Mouse (Mus musculus): Measurements from ENCODE around the gene Alkbh3. TPM values are rescaled to one million over a fixed set of nuclear protein-coding genes. Genes with fewer than 3 reads are reported as not detected.

Gene Alkbh3
- polyA plus RNA-seq, 1 experiment from 2014 or later: 70.0 TPM

- H3K36me3 ChIP-seq (ENCODE audit: control insufficient read depth, insufficient read depth, low read length): no peaks in the 10 kb centered on the region
- WGBS: 2% methylated on average over 37 of the region's 37 CpGs
- peak; percentile 80 for ATAC-seq (ENCODE audit: low read depth)
- peak overlapping the region; percentile 61 for H3K27ac ChIP-seq (ENCODE audit: low read length)
- peaks cover 17% of the 10 kb centered on the region for H3K4me1 ChIP-seq (replicated peaks; ENCODE audit: control insufficient read depth, insufficient read depth, low read length)
- no peaks in the 10 kb centered on the region for H3K9me3 ChIP-seq (ENCODE audit: control insufficient read depth, low read length)
- peak overlapping the region; percentile 91 for H3K4me2 ChIP-seq (ENCODE audit: low read depth, low read length)
- no peaks in the 10 kb centered on the region for H3K27me3 ChIP-seq (ENCODE audit: control insufficient read depth, insufficient read depth, low read depth, low read length)
- peak overlapping the region; percentile 48 for H3K4me3 ChIP-seq (ENCODE audit: low read length)
- H3K9ac ChIP-seq (ENCODE audit: low read length): peak overlapping the region; percentile 71
These were observed 34.0 kb downstream of the Alkbh3 start for GRCm38 (mm10) chr2:93976436-93977252.

GRCm38 (mm10) chr2:93975526-93976435, 34.8 kb downstream of the Alkbh3 start:
- H3K4me3 ChIP-seq (ENCODE audit: low read length): peak overlapping the region; percentile 48
- no peaks in the 10 kb centered on the region for H3K36me3 ChIP-seq (ENCODE audit: control insufficient read depth, insufficient read depth, low read length)
- peak overlapping the region; percentile 71 for H3K9ac ChIP-seq (ENCODE audit: low read length)
- H3K4me1 ChIP-seq (replicated peaks; ENCODE audit: control insufficient read depth, insufficient read depth, low read length): peaks cover 17% of the 10 kb centered on the region
- peak overlapping the region; percentile 61 for H3K27ac ChIP-seq (ENCODE audit: low read length)
- H3K4me2 ChIP-seq (ENCODE audit: low read depth, low read length): peak overlapping the region; percentile 91
- 23% methylated on average over 21 of the region's 21 CpGs for WGBS
- H3K9me3 ChIP-seq (ENCODE audit: control insufficient read depth, low read length): no peaks in the 10 kb centered on the region
- H3K27me3 ChIP-seq (ENCODE audit: control insufficient read depth, insufficient read depth, low read depth, low read length): no peaks in the 10 kb centered on the region
- peak; percentile 6; the same call in 1 of the 2 replicates for ATAC-seq (ENCODE audit: low read depth)

- H3K4me3 ChIP-seq (ENCODE audit: low read length): no peak overlapping the region
- H3K9me3 ChIP-seq (ENCODE audit: control insufficient read depth, low read length): no peaks in the 10 kb centered on the region
- H3K4me1 ChIP-seq (replicated peaks; ENCODE audit: control insufficient read depth, insufficient read depth, low read length): peaks cover 17% of the 10 kb centered on the region
- WGBS: 52% methylated on average over 7 of the region's 7 CpGs
- H3K9ac ChIP-seq (ENCODE audit: low read length): no peak overlapping the region
- no peak for ATAC-seq (ENCODE audit: low read depth)
- no peak overlapping the region for H3K4me2 ChIP-seq (ENCODE audit: low read depth, low read length)
- H3K36me3 ChIP-seq (ENCODE audit: control insufficient read depth, insufficient read depth, low read length): no peaks in the 10 kb centered on the region
- no peaks in the 10 kb centered on the region for H3K27me3 ChIP-seq (ENCODE audit: control insufficient read depth, insufficient read depth, low read depth, low read length)
- H3K27ac ChIP-seq (ENCODE audit: low read length): no peak overlapping the region
These were observed 35.6 kb downstream of the Alkbh3 start for GRCm38 (mm10) chr2:93975041-93975440.

GRCm38 (mm10) chr2:93971647-93972046, 39.0 kb downstream of the Alkbh3 start:
- no peak overlapping the region for H3K4me2 ChIP-seq (ENCODE audit: low read depth, low read length)
- H3K27me3 ChIP-seq (ENCODE audit: control insufficient read depth, insufficient read depth, low read depth, low read length): no peaks in the 10 kb centered on the region
- H3K9me3 ChIP-seq (ENCODE audit: control insufficient read depth, low read length): no peaks in the 10 kb centered on the region
- ATAC-seq (ENCODE audit: low read depth): no peak
- no peak overlapping the region for H3K9ac ChIP-seq (ENCODE audit: low read length)
- H3K36me3 ChIP-seq (ENCODE audit: control insufficient read depth, insufficient read depth, low read length): no peaks in the 10 kb centered on the region
- H3K4me3 ChIP-seq (ENCODE audit: low read length): no peak overlapping the region
- H3K27ac ChIP-seq (ENCODE audit: low read length): no peak overlapping the region
- 61% methylated on average over 3 of the region's 3 CpGs for WGBS
- H3K4me1 ChIP-seq (replicated peaks; ENCODE audit: control insufficient read depth, insufficient read depth, low read length): peaks cover 8% of the 10 kb centered on the region

DNA sequence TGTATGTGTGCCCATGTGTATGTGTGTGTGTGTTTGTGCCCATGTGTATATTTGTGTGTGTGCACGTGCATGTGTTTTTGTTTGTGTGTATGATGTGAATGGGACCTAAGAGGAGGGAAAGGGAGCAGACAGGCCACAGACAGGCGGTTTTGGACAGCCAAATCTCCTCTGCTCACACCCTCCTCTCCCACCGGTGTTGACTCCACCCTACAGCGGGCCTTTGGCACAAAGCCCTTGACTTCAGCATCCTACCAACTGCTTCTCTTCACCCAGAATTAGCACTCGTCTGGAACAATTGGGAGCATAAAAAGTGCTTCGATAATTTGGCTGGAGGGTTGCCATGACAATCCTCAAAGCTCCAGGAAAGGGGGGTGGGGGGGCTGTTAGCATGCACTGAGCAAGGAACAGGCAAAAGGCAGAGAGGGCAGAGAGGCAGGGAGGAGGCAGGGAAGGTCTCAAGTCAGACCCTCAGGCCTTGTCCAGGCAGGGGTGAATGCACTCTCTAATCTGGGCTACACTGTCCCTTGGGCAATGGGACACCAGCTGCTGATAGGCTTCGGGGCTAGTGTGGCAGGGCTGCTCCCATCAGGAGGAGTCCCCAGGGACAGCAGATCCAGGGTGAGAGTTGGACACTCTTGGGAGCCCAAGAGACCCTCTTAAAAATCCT, 46.0 kb downstream of the Alkbh3 start:
- ATAC-seq (ENCODE audit: low read depth): peak; percentile 26
- H3K27ac ChIP-seq (ENCODE audit: low read length): no peak overlapping the region
- H3K36me3 ChIP-seq (ENCODE audit: control insufficient read depth, insufficient read depth, low read length): no peaks in the 10 kb centered on the region
- H3K9me3 ChIP-seq (ENCODE audit: control insufficient read depth, low read length): no peaks in the 10 kb centered on the region
- no peaks in the 10 kb centered on the region for H3K4me1 ChIP-seq (replicated peaks; ENCODE audit: control insufficient read depth, insufficient read depth, low read length)
- 52% methylated on average over 7 of the region's 7 CpGs for WGBS
- no peaks in the 10 kb centered on the region for H3K27me3 ChIP-seq (ENCODE audit: control insufficient read depth, insufficient read depth, low read depth, low read length)
- no peak overlapping the region for H3K9ac ChIP-seq (ENCODE audit: low read length)
- H3K4me2 ChIP-seq (ENCODE audit: low read depth, low read length): no peak overlapping the region
- no peak overlapping the region for H3K4me3 ChIP-seq (ENCODE audit: low read length)

- Histone ChIP-seq H3K9me3 (ENCODE audit: control insufficient read depth, low read length) (no peaks in the 10 kb centered on the region), H3K4me2 (ENCODE audit: low read depth, low read length) (no peak overlapping the region), H3K27me3 (ENCODE audit: control insufficient read depth, insufficient read depth, low read depth, low read length) (no peaks in the 10 kb centered on the region), H3K36me3 (ENCODE audit: control insufficient read depth, insufficient read depth, low read length) (no peaks in the 10 kb centered on the region), H3K4me1 (replicated peaks; ENCODE audit: control insufficient read depth, insufficient read depth, low read length) (no peaks in the 10 kb centered on the region), H3K9ac (ENCODE audit: low read length) (no peak overlapping the region), H3K27ac (ENCODE audit: low read length) (no peak overlapping the region), H3K4me3 (ENCODE audit: low read length) (no peak overlapping the region)
- WGBS: 92% methylated on average over 1 of the region's 1 CpGs
- no peak for ATAC-seq (ENCODE audit: low read depth)
These were observed 46.8 kb downstream of the Alkbh3 start for GRCm38 (mm10) chr2:93963802-93964201.

DNA sequence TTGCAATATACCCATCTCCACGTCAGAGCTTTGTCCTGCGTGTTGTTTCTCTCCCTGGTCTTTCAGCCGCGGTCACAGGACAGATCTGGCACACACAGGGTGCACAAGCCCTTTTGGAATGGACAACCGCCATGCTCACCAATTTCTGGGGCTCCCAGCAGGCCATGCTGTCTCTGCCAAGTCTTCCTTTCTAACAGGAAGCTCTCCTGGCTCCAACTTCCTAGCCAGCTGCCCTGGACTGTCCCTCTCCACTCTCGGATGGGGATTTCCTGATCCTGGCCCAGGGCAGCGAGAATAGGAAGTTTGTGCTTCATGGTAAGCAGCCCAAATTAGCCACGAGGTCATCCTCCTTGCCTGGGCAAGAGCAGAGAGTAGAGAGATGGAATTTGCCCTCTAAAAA, 48.9 kb downstream of the Alkbh3 start:
- Histone ChIP-seq H3K36me3 (ENCODE audit: control insufficient read depth, insufficient read depth, low read length) (no peaks in the 10 kb centered on the region), H3K27me3 (ENCODE audit: control insufficient read depth, insufficient read depth, low read depth, low read length) (peaks cover 9% of the 10 kb centered on the region), H3K4me3 (ENCODE audit: low read length) (no peak overlapping the region), H3K9me3 (ENCODE audit: control insufficient read depth, low read length) (no peaks in the 10 kb centered on the region), H3K4me1 (replicated peaks; ENCODE audit: control insufficient read depth, insufficient read depth, low read length) (no peaks in the 10 kb centered on the region), H3K4me2 (ENCODE audit: low read depth, low read length) (no peak overlapping the region), H3K27ac (ENCODE audit: low read length) (no peak overlapping the region), H3K9ac (ENCODE audit: low read length) (no peak overlapping the region)
- 54% methylated on average over 8 of the region's 8 CpGs for WGBS
- ATAC-seq (ENCODE audit: low read depth): no peak

DNA sequence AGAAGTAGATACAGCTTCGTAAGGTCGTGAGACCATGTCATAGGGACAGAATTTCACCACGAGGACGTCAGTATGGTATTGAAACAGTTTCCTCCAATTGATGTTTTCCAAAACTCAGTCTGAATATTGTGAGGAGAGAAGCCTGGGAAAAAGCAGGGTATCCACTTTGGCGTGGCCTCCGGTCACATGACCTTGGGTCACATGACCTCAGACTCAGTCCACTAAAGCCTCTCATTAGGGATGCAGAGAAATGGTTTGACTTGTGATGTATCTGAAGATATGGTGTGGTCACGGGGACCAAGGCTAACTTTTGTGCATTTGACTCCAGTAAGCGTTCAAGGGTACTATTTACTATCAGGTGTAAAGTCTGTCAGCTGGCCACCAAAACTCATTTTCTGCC, 51.3 kb downstream of the Alkbh3 start:
- Histone ChIP-seq H3K4me2 (ENCODE audit: low read depth, low read length) (no peak overlapping the region), H3K9ac (ENCODE audit: low read length) (no peak overlapping the region), H3K9me3 (ENCODE audit: control insufficient read depth, low read length) (no peaks in the 10 kb centered on the region), H3K27me3 (ENCODE audit: control insufficient read depth, insufficient read depth, low read depth, low read length) (peaks cover 14% of the 10 kb centered on the region), H3K4me3 (ENCODE audit: low read length) (no peak overlapping the region), H3K27ac (ENCODE audit: low read length) (no peak overlapping the region), H3K4me1 (replicated peaks; ENCODE audit: control insufficient read depth, insufficient read depth, low read length) (peaks cover 6% of the 10 kb centered on the region; the same call in 1 of the 2 replicates), H3K36me3 (ENCODE audit: control insufficient read depth, insufficient read depth, low read length) (no peaks in the 10 kb centered on the region)
- ATAC-seq (ENCODE audit: low read depth): no peak
- WGBS: 70% methylated on average over 8 of the region's 8 CpGs

GRCm38 (mm10) chr2:93958216-93958615, 52.4 kb downstream of the Alkbh3 start:
- H3K9me3 ChIP-seq (ENCODE audit: control insufficient read depth, low read length): no peaks in the 10 kb centered on the region
- no peak overlapping the region for H3K9ac ChIP-seq (ENCODE audit: low read length)
- peaks cover 14% of the 10 kb centered on the region for H3K27me3 ChIP-seq (ENCODE audit: control insufficient read depth, insufficient read depth, low read depth, low read length)
- no peak overlapping the region for H3K27ac ChIP-seq (ENCODE audit: low read length)
- WGBS: 65% methylated on average over 3 of the region's 3 CpGs
- H3K36me3 ChIP-seq (ENCODE audit: control insufficient read depth, insufficient read depth, low read length): no peaks in the 10 kb centered on the region
- no peak overlapping the region for H3K4me2 ChIP-seq (ENCODE audit: low read depth, low read length)
- ATAC-seq (ENCODE audit: low read depth): no peak
- H3K4me3 ChIP-seq (ENCODE audit: low read length): no peak overlapping the region
- peaks cover 6% of the 10 kb centered on the region; the same call in 1 of the 2 replicates for H3K4me1 ChIP-seq (replicated peaks; ENCODE audit: control insufficient read depth, insufficient read depth, low read length)

All from lung, embryonic 16.5 days (tissue).